Mouse (Mus musculus): ENCODE data around the gene Catip.

Catip gene

GRCm38 (mm10) chr1:74397919-74398451, 36.1 kb downstream of the Catip start:
- peak in 1 of 2 experiments; percentile 73 for DNase-seq (ENCODE audit: low spot score in 2 of 2)

GRCm38 (mm10) chr1:74400531-74400930, 38.6 kb downstream of the Catip start:
- DNase-seq (ENCODE audit: low spot score in 2 of 2): no peak

- DNase-seq (ENCODE audit: low spot score in 2 of 2): no peak
Observed at GRCm38 (mm10) chr1:74401015-74401702, 39.3 kb downstream of the Catip start.

- DNase-seq (ENCODE audit: low spot score in 2 of 2): no peak
Observed at GRCm38 (mm10) chr1:74404206-74404605, 42.3 kb downstream of the Catip start.

- DNase-seq (ENCODE audit: low spot score in 2 of 2): no peak
Observed at GRCm38 (mm10) chr1:74408589-74409504, 46.9 kb downstream of the Catip start, which contains the start of gene Vil1. TSS of gene Vil1 (plus strand) at chr1:74409376.

GRCm38 (mm10) chr1:74411753-74412325, 49.9 kb downstream of the Catip start:
- DNase-seq (ENCODE audit: low spot score in 2 of 2): no peak

- DNase-seq (ENCODE audit: low spot score in 2 of 2): no peak
Observed at GRCm38 (mm10) chr1:74412711-74413110, 50.8 kb downstream of the Catip start.

GRCm38 (mm10) chr1:74415143-74415542, 53.2 kb downstream of the Catip start:
- no peak for DNase-seq (ENCODE audit: low spot score in 2 of 2)

All from cerebellum, postnatal 4 days (tissue).